Mouse (Mus musculus): ENCODE measurements around the gene Ptrh2.

The Ptrh2 gene

DNA sequence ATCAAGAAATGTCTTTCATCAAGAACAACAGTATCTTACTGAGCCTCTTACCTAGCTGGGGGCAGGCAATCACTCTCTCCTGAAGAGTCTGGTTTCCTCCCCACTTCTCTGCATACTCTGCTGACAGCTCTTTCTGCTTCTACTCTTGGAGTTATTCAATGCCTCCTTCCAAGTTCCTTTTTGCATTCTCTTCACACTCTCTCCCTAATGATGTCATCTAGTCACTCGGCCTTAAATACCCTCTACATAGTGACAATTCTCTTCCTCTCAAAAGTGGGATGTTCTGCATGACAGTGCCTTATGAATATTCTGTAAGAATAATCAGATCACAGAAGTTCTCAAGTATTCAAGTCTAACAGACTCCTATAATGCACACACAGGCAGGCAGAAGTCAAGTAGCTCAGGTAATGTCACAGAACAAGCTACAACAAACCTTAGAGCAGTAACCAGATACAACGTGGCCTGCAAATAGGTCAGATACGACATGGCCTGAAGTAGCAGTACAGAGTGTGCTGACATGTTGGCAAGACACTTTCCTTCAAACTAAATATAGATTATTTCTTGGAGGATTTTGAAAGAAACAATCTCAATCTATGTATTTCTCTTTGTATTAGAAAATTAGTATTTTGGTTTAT lies 12.6 kb upstream of the Ptrh2 start:
- no peak for DNase-seq (ENCODE audit: low spot score)

DNA sequence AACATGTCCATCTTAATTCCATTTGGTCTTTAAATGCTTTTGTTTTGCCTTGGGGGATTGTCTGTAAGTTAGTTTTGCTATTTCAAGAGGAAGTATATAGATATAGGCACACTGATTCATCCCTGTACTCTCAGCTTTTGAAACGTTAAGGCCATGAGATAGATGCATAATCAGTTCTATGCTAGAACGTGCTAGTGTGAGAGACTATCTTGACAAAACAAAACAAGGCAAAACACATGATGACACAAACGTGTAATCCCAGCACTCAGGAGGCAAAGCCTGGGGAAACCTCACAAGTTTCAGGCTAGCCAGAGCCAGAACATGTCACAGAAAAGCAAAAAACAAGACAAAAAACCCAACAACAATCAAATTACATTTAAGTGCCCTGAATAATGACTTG lies 11.0 kb upstream of the Ptrh2 start:
- no peak for DNase-seq (ENCODE audit: low spot score)

DNA sequence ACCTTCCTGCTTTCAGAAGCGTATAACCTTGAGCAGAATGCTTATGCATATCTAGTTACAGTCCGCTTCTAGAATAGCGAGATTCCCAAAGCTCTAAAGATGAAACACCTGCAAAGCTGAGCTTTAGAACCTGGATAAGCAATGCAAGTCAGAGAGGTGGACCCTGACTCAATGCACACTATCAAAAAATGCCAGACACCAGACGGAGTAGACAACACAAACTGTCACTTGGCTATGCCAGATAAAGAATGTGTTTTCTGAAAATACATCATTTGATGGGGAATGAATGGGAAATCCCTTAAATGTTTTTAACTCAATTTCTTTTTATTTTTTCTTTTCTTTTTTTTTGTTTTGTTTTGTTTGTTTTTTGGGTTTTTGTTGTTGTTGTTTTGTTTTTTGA lies 8.3 kb upstream of the Ptrh2 start:
- DNase-seq (ENCODE audit: low spot score), result no peak

DNA sequence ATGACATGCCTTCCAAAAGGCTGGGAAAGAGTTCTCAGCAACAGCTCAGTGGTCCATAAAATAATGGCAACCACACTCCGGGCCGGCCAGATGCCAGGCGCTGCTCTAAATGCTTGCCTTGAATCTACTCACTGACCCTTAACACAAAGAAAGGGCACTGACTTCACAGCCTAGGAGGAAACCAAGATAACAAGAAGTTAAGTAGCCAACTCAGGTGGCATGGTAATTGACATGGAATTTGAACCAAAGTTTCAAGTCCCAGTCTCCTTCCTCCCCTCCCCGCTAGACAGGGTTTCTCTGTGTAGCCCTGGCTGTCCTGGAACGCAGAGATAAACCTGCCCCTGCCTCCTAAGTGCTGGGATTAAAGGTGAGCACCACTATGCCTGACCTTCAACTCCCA lies 4.8 kb upstream of the Ptrh2 start:
- DNase-seq (ENCODE audit: low spot score), result no peak

DNA sequence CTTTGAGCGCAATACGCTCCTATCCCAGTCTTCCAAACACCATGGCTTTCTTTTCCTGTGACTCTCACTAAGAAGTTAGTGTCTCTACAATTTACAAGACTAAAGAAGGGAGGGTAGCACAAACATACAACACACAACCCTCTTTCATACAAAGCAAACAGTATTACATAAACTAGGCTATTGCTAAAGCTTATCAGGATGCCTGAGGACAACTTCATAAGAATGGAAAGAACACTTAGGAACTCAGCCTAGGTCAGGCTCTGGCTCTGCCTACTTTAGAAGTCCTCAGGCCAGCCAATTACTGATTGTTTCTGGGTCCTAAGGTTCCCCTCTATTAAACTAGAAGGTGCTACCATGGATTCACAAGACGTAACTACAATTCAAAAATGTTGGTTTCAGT lies 3.1 kb upstream of the Ptrh2 start:
- no peak for DNase-seq (ENCODE audit: low spot score)

DNA sequence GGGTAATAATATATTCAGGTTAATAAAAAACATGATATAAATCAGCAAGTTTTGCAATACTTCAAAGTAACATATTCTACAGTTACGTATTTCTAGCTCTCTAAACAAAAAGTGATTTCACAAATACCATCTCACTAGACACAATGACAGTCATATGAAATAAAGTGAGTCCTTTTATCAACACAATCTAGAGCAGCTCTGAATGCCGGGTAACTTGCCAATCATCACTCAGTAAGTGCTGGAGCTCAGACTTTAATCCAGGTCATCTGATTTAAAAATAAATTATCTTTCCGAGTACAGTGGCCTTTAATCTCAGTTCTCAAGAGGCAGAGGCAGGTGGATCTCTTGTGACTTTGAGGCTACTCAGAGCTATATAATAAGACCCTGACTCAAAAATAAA lies 2.4 kb upstream of the Ptrh2 start:
- no peak for DNase-seq (ENCODE audit: low spot score)

DNA sequence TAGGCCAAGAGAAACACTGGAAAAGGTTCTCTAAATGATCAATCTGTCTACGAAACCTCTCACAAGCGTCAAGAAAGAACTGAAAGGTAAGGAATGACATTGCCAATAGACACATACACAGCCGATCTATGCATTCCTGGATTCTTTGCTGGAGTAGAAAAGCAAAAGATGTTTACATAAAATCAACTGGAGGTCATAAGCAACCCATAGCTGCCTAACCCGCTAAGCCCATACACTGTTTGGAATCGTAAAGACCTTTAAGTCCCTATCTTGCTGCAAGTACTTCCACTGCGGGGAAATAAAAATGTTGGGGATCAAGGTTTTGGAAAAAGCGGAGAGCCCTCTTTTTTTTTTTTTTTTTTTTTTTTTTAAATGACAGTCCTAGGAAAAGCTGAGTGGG lies 924 bp upstream of the Ptrh2 start:
- no peak for DNase-seq (ENCODE audit: low spot score)

DNA sequence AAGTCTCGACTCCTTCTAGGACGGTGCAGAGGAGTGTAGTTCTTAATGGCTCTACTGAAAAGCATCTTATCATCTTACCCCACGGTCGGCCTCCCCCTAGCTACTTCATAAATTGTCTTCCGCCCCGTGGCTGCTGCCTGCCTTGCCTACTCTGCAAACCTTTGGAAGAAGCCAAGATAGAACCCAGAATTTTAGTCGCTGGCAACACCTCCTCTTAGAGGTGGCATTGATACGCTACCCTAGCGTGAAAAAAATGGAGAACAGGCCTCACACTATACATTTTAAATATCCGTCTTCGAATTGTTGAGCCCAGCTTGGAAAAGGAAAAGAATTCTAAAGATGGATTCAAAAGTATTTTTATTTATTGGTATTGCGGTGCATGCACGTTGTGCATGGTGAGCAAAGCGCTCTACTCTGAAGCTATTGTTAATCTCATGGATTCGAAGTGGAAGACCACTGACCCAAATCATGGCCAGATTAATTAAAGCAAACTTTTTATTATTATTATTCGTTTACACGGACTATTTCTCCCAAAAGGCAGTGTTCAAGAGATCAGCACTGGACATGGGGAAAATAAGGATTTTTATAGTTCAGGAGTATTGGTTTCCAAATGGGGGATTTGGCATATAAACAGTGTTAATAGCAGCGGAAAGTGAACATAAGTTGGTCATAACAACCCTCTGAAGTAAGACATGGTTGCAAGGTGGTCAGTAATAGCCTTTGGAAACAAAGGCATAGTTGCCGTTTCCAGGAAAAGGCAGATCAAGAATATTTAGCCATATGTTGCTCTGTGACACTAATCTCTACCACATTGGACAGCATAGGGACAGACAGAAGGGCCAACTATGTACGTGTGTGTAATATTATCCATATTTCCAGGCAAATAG lies 584 bp downstream of the Ptrh2 start:
- DNase-seq (ENCODE audit: low spot score), result no peak

DNA sequence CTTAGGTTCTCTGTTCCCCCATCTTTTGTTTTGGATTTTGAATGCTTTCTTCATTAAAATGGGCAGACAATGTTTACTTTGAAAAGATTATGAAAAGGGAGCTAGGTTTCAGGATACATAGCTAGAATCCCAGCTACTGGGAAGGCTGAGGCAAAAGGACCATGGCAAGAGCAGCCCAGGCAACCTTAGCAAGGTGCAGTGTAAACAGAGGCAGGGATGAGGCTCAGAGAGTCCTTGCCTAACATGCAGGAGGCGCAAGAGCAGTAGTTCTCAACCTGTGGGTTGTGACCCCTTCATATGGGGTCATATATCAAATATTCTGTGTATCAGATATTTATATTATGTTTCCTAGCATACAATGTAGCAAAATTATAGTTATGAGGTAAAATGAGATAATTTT lies 1.6 kb downstream of the Ptrh2 start:
- DNase-seq (ENCODE audit: low spot score), result no peak

DNA sequence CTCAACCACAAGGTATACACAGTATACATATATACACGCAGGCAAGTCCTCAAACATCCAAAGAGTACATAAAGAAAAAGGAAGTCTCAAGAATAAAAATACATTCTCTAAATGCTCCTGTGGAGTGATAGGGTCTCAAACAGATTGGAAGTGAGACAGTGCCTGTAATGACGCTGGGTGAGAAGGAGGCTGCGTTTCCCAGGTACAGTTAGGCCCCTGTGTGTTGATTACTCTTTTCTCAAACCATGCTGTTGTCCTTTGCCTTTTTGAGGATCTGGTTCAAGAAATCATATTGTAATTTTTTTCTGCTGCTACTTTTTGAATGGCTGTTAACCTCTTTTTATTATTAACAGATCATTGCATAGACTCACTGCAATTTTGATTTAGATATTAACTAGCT lies 6.6 kb downstream of the Ptrh2 start:
- DNase-seq (ENCODE audit: low spot score), result no peak

DNA sequence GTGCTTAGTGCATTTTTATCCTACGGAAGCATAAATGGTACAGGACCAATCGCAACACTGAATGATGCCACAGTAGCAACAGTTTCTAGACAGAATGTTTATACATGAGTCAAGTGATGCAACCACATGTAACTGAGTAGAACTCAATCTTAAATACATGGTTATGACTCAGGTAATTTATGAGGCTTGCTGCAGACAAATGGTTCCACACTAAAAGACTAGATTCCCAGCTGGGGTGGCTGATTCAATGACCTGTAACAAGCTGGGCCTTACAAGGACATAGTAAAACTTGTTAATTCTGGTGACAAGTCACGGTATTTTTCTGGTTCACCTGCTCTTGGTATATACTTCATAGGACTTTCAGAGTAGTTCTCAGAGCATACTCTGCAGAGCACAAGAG lies 7.7 kb downstream of the Ptrh2 start:
- no peak for DNase-seq (ENCODE audit: low spot score)

DNA sequence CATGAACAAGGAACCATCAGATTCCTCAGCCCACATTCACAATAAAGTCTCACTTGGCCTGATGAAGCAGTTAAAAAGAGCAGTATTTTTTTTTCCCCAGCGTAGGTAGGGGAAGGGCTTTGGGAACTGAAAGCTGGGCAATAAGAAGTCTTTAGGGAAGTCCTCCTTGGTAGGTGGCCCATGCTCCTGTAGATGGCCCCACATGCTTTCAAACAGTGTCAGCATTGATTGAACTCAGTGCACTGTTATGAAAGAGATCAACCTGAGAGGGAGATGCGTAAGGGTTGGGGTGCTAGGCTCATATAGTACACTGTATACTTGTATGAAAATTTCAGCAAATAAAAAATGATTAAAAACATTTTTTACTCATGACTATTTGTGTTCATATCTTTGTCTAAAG lies 8.2 kb downstream of the Ptrh2 start:
- DNase-seq (ENCODE audit: low spot score), result no peak

DNA sequence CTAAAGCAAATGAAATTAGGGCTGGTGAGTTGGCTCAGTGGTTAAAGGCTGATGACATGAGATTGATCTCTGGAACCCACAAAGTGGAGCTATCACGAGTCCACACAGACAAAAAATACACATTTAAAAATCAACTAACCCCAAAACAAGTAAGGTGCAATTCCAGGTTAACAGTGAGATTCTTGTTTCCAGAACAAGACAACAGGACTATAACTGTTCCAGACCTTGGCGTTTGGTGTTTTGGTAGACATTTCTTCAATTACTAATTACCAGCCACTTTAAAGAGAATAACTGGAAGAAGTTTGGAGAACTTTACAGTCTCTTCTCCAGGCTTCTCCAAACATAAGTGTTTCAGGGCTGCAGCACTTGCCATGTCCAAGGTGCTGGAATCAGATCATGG lies 8.8 kb downstream of the Ptrh2 start:
- no peak for DNase-seq (ENCODE audit: low spot score)

DNA sequence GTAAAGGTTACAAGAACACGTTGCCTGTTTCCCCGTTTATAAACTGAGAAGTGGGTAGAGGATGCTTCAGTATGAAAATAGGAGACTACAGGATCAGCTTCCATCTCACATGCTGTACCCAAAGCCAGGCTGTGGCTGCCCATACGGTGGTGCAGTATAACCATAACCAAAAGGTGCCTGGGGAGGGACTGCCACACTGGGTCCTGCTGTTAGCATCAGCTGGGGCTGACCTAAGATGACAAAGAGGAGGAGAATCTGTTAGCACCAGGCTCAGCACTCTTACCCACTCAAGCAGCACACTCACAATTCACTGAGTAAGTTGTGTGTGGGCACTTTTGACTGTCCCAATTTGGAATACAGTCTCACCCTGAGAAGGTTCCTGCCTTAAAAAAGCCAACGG lies 11.7 kb downstream of the Ptrh2 start:
- DNase-seq (ENCODE audit: low spot score), result no peak

DNA sequence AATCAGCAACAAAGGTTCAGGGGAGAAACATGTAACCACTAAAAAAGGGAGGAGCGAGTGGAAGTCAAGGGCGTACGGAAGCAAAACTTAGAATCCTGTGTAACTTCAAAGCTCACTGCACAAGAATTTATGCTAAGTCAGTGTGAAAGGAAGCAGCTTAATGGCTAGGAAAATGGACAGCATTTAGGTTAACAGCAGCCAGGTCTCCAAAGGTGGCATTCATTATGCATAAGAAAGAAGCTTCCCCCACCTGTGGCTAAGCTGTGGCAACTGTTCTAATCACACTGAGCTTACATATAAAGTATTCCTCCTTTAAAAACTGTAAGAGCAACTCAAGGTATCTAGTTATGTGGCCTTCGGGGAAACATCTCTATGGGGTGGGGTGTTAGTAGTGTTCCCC lies 17.4 kb downstream of the Ptrh2 start:
- DNase-seq (ENCODE audit: low spot score), result no peak

DNA sequence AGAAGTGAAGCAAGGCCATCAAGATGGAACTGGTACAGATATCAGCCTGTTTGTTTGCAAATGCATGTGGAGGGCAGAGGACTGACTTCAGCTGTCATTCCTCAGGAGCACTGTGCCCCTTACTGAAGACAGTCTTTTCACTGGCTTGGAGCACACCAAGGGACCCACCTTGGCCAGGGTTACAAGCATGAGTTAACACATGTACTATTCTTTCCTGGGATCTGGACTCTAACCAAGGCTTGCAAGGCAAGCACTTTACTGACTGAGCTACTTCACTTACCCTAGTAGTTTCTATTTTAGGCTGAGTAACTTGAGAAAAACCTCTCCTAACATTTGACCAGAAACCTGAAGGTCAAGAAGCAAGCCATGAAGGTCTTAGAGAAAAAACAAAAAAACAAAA lies 30.8 kb downstream of the Ptrh2 start:
- DNase-seq (ENCODE audit: low spot score), result no peak

DNA sequence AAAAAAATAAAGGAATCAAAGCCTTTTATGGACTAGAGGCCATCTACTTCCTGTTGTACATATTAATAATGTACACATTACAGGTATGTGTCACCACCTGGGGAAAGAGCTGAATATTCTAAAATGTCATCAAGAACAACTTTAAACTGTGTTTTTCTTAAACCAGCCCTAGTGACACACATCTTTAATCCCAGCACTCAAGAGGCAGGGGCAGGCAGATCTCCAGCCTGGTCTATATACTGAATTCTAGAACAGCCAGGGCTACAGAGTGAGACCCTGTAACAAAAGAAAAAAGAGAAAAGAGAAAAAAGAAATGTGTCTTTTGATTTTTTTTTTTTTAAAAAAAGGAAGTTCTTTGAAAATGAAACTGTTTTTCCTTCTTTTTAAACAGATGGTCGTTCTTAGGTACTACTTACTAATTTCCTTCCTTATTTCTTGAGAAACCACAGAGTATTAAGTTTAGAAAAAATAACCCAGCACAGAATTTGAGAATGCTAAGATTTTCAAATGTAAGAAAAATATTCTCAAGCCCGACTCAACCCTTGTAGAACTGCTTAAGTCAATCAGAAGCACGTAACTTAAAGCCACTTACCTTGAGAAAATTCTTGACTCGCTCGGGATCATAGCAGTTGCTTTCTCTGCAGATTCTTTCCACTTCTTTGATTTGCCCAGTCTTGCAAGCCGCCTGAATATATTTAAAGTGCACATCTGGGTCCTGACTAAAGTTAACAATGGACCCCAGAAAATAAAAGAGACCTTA lies 33.7 kb downstream of the Ptrh2 start:
- DNase-seq (ENCODE audit: low spot score), result no peak

DNA sequence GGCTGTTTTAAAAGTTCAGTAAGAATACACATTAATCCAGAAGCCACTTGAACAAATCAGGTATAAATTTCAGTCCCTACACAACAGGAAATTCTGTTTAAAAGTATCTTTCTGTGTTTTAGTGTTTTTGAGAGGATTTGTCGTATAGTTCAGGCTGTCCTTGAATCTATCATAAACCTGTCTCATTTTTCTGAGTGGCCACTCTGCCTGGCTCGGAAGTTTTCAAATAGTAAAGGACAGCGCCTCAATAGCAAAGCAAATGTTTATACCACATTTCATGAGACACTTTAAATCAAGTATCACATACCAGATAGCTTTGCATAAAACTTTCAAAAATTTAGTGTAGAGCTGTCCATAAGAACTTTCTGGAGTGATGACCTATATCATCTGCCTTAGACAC lies 34.6 kb downstream of the Ptrh2 start:
- no peak for DNase-seq (ENCODE audit: low spot score)

DNA sequence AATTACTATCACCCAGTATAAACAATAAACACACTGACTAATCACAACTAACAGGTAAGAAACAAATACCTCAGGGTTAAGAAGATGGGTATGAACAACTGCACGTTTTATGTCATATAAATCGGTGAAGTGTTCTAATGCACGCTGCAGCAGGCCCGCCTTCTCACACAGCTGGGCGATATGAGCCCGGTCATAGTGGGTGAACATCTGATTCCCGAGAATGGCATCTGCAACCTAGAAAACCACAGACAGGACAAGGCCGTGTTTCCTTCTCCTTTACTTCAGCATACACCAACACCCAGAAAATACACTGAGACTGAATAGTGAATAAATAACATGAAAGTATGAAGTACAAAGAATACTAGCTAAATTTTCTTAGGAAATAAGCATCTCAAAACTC lies 35.6 kb downstream of the Ptrh2 start:
- no peak for DNase-seq (ENCODE audit: low spot score)

DNA sequence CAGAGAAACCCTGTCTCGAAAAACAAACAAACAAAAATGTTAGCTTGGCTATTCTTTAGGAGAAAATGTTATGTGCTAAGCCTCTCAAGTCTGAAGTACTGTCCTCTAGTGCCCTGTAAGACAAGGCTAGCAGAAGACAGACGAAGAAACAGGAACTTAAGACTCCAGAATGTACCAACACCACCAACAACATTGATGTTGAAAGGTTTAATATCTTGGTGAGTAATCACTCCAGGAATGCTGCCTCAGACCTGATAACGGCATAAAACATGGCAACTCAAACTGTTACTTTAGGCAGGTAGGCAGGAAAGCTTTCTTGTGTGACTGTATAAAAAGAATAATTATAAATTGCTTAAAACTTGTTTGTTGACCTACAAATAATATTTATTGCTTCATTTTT lies 40.2 kb downstream of the Ptrh2 start:
- no peak for DNase-seq (ENCODE audit: low spot score)

DNA sequence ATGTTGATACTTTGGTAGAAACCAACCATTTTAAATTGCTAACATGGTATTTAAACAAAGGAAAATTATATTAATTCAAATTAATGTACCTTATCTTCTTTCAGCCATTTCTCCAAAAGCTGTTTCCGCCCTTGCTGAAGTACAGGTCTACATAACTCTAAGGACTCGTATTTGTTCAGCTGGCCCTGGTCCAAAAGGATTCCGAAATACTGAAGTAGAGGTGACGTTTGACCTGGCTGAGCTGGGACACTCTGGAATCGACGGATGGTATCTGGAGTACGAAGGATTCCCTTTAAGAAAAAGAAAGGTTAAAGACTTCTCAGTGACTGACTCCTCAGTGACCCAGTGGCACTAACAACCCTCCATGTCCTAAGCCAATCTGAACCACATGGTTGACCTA lies 41.2 kb downstream of the Ptrh2 start:
- no peak for DNase-seq (ENCODE audit: low spot score)

DNA sequence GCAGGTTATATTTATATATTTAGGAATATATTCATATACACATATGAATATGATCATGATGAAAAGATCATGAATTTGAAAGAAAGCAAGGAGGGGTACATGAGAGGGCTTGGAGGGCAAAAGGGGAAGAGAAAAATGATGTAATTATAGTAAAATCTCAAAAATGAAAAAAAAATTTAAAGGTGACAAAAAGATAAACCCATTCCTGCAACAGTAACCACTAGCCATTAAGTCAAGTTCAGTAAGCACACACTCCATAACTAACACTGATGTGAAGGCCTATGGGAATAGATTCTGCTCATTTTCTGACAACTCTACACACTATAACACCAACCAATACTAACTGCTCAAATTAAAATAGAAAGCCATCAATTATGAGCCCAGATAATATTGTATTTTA lies 41.8 kb downstream of the Ptrh2 start:
- DNase-seq (ENCODE audit: low spot score), result no peak

DNA sequence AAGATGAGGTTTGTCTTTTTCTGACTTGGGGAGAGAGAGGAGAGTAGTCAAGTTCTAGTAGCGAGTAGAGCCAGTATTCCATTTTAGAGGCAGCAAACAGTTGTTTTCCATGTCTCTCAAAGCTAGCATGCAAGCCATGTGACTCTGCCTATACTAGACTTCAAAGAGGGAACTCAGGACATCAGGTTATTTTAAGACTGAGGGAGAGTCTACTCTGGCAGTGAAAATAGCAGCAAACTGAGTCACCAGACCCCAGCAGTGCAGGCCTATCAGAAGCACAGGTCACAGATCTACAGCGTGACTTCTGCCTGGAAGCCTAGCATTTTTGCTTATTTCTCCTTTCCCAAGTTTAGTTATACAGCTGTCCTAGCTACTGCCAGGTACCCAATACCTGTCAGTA lies 47.7 kb downstream of the Ptrh2 start:
- DNase-seq (ENCODE audit: low spot score), result no peak

All from retina, embryonic 14.5 days (tissue).